Mouse (Mus musculus) kidney, adult 8-10 months (tissue): ENCODE measurements at regions not wholly inside any gene's neighbourhood (a gene's known extent, or its start where the extent isn't known, plus 50 kb on each side); places are given as distances from the start of the nearest gene placed in this dataset.

ENCODE experiments used
- DNase-seq, 2 experiments: peaks; one replicate each; pipeline ENCODE4 v3.0.0; 2022

DNA sequence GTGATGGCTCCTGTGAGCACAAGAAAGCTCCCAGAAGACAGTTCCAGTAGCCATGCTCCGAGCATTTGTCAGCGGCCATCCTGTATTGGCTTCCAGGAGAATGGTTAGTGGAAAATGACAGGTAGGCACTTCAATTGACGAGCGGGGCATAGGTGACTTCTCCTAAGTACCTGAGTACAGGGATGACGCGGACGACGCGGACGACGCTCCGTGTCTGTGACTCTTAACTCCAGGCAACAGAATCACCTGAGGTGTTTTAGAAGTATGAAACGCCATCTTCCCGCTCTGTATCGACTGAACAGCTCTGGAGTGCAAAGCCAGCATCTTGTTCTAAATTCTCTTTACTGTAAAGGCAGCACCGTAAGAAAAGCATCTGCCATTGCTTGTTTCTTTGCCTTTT is 68.4 kb upstream of the Tmco5 start:
- no peak for DNase-seq

DNA sequence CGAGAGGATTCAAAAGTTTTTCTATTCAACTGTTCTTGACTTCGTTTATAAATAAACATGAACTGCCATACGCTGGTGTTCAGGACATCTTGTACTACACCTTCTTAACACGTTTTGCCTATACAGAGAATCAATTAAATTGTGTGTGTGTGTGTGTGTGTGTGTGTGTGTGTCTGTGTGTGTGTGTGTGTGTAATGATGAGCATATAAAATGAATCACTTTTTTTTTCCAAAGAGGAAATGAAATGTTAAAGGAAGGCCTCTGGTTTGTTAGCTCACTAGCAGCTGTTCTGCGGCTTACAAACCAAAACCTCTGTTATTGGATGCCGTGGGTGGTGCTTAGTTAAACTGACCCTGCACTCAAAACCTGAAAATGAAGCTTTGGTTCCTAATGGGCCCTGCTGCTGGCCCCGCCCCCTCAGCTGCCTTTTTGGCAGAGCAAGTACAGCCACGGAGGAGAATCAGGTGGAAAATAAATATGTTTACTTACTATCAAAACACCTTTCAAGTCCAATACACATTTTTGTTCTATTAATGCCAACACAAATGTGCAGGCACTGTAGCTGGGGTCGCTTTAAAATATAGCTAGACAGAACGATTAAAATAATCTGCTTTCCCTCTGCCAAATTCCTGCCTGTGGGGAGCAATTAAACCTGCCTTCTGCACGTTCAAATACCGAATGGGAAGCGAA is 65.5 kb upstream of the Tmco5 start:
- no peak for DNase-seq

DNA sequence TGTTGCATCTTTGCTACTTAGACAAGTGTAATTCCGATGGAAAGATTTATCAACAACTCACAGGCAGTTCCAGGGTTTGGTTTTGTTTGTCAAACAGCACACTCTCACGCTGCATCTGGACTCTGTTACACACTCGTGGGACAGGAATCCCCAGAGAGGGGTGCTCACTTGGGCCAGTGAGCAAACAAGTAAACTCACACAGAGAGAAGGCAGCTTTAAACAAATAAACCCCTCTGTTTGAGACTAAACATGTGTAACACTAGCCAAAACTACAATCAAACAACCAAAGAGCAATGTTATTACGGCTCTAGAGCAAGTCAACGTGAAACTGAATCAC is 65.0 kb upstream of the Tmco5 start:
- no peak for DNase-seq

DNA sequence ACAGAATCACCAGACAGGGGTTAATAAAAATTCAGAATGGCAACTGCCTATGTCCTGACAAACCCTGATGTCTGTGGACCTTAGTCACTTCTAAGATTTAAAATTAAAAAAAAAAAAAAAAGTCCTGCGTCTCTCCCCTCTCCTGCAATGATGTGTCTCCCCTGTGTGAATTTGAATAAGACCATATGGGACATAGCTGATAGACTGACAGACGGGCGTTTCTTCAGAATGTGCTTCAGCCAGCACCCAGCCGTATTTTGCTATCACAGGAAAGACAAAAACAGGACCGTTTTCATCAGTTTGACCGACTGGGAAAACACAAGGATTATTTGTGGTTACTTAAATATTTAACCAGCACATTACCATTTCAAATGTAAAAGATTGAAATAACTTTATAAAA is 61.4 kb upstream of the Tmco5 start:
- DNase-seq = no peak

GRCm38 (mm10) chr2:116817561-116817960 is 60.9 kb upstream of the Tmco5 start:
- no peak for DNase-seq

DNA sequence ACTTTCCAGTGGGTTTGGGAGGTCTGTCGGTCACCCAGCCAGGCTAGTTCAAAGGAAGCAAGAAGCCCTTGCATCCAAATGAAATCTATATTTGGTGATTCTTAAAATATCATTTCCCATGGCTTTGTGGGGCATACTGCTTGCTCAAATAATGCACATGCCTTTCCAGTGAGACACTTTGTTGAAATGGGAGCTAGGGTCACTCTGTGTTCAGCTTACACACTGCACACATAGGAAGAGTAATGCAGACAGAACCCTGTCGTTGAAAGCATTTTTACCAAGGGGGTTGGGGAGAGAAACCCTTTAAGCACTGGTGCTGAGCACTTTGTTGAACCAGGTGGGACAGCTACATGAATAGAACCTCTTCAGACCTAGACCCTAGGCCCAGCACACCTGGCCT is 59.9 kb upstream of the Tmco5 start:
- DNase-seq = no peak

- no peak for DNase-seq
These were observed 59.3 kb upstream of the Tmco5 start for GRCm38 (mm10) chr2:116819016-116819687.

GRCm38 (mm10) chr2:116820831-116821745 is 57.4 kb upstream of the Tmco5 start:
- no peak for DNase-seq
